Mouse (Mus musculus) ES-E14 (cell line): ENCODE measurements around the gene Mdga1. TPM values are rescaled to one million over a fixed set of nuclear protein-coding genes. Genes with fewer than 3 reads are reported as not detected.

Experiments
- DNase-seq: peaks from one replicate; pipeline ENCODE4 v3.0.0-alpha.2; 2013; ENCODE audit warnings: low read depth, low spot score
- H3K27ac ChIP-seq: 2 replicates; pipeline ENCODE4 v1.5.1; 2012; ENCODE audit warnings: low read depth, mild to moderate bottlenecking, low read length, moderate library complexity, mixed read lengths; ENCODE audit not compliant: poor library complexity, insufficient read depth, severe bottlenecking
- H3K36me3 ChIP-seq: 2 replicates; pipeline ENCODE4 v1.6.1; 2012; ENCODE audit warnings: mild to moderate bottlenecking, low read length, moderate library complexity, mixed read lengths; ENCODE audit not compliant: control insufficient read depth, poor library complexity, insufficient read depth, severe bottlenecking
- H3K4me1 ChIP-seq, 2 experiments: fragments of 150-350 bp in 1 of 2; sonication (generic) in 1 of 2; 2 replicates each; pipeline ENCODE4 v1.6.1; 2012; ENCODE audit warnings: low read length in 2 of 2, mild to moderate bottlenecking in 1 of 2, mixed read lengths in 1 of 2; ENCODE audit not compliant: control insufficient read depth in 2 of 2, insufficient read depth in 2 of 2, poor library complexity in 1 of 2
- H3K4me3 ChIP-seq, 2 experiments: fragments of 150-350 bp in 1 of 2; sonication (generic) in 1 of 2; 2 replicates each; pipeline ENCODE4 v1.5.1; 2012; ENCODE audit warnings: low read length in 2 of 2, low read depth in 1 of 2, mild to moderate bottlenecking in 1 of 2, mixed read lengths in 1 of 2; ENCODE audit not compliant: insufficient read depth in 1 of 2, poor library complexity in 1 of 2, severe bottlenecking in 1 of 2
- H3K9ac ChIP-seq: 2 replicates; pipeline ENCODE4 v1.6.1; 2012; ENCODE audit warnings: low read depth, mild to moderate bottlenecking, low read length, mixed read lengths; ENCODE audit not compliant: poor library complexity, insufficient read depth, severe bottlenecking
- H3K9me3 ChIP-seq: fragments of 150-350 bp; sonication (generic); 2 replicates; pipeline ENCODE4 v1.6.1; 2012; ENCODE audit warnings: low read depth, mild to moderate bottlenecking, low read length; ENCODE audit not compliant: control insufficient read depth, insufficient read depth
- CHD2 ChIP-seq: IDR thresholded peaks from 2 replicates; pipeline ENCODE4 v1.6.1; 2014; ENCODE audit warnings: mild to moderate bottlenecking, low read depth, low read length, inconsistent platforms
- HCFC1 ChIP-seq: IDR thresholded peaks from 2 replicates; pipeline ENCODE4 v1.6.1; 2012; ENCODE audit warnings: low read length, inconsistent platforms, borderline replicate concordance; ENCODE audit not compliant: insufficient read depth
- MAFK ChIP-seq: IDR thresholded peaks from 2 replicates; pipeline ENCODE4 v1.6.1; 2014; ENCODE audit warnings: mild to moderate bottlenecking, low read depth, low read length, inconsistent platforms; ENCODE audit not compliant: insufficient read depth
- ZC3H11A ChIP-seq: IDR thresholded peaks from 2 replicates; pipeline ENCODE4 v1.6.1; 2012; ENCODE audit warnings: low read depth, mild to moderate bottlenecking, inconsistent platforms, low read length, borderline replicate concordance
- ZNF384 ChIP-seq: IDR thresholded peaks from 2 replicates; pipeline ENCODE4 v1.6.1; 2012; ENCODE audit warnings: low read depth, low read length, inconsistent platforms
- in situ Hi-C, 2 experiments: fragments of 600-800 bp; cut with MboI; formaldehyde crosslinking; loops; one replicate each; pipeline ENCODE4 v1.15.1; 2025; ENCODE audit warnings: low sequenced_read_pairs in 2 of 2, inconsistent platforms in 1 of 2; ENCODE audit not compliant: unreplicated experiment in 2 of 2
- total RNA-seq: library from RNA; depleted of rRNA; stranded (reverse); fragments of 300-350 nt; gene quantifications from 2 replicates; pipeline ENCODE4 v1.2.3, GENCODE M21; 2012

The Mdga1 gene
- total RNA-seq, 1 experiment, result 7.1 TPM

GRCm38 (mm10) chr17:29834768-29835167, 135.1 kb downstream of the Mdga1 start:
- TF ChIP-seq CHD2 (no peak), HCFC1 (no peak), ZNF384 (no peak), ZC3H11A (no peak)
- H3K36me3 ChIP-seq, result no peaks in the 10 kb centered on the region
- DNase-seq, result no peak
- peaks cover 0 to 10% of the 10 kb centered on the region in 2 experiments; a peak in 2 of 4 replicates for H3K4me1 ChIP-seq
- H3K9me3 ChIP-seq, result no peaks in the 10 kb centered on the region
- no peak overlapping the region for H3K4me3 ChIP-seq
- no peak overlapping the region for H3K27ac ChIP-seq
- H3K9ac ChIP-seq, result no peak overlapping the region
- in situ Hi-C loops, result no loop called here

- Histone ChIP-seq H3K9ac (no peak overlapping the region), H3K4me1 (peaks cover 0 to 8% of the 10 kb centered on the region in 2 experiments; a peak in 2 of 4 replicates), H3K4me3 (no peak overlapping the region), H3K27ac (no peak overlapping the region), H3K9me3 (no peaks in the 10 kb centered on the region), H3K36me3 (no peaks in the 10 kb centered on the region)
- no peak for DNase-seq
- in situ Hi-C loops, result no loop called here
- TF ChIP-seq HCFC1 (no peak), ZNF384 (no peak), MAFK (no peak), ZC3H11A (no peak), CHD2 (no peak)
Observed at GRCm38 (mm10) chr17:29834333-29834732, 135.6 kb downstream of the Mdga1 start.

- in situ Hi-C loops, result no loop called here
- DNase-seq, result no peak
- H3K4me1 ChIP-seq, result no peaks in the 10 kb centered on the region
- H3K9me3 ChIP-seq, result no peaks in the 10 kb centered on the region
- H3K9ac ChIP-seq, result no peak overlapping the region
- TF ChIP-seq CHD2 (no peak), HCFC1 (no peak), MAFK (no peak), ZC3H11A (no peak), ZNF384 (no peak)
- no peaks in the 10 kb centered on the region for H3K36me3 ChIP-seq
- H3K4me3 ChIP-seq, result no peak overlapping the region
- no peak overlapping the region for H3K27ac ChIP-seq
Observed at GRCm38 (mm10) chr17:29831696-29832095, 138.2 kb downstream of the Mdga1 start.

- TF ChIP-seq ZNF384 (no peak), CHD2 (no peak)
- no peak for DNase-seq
- no peak overlapping the region for H3K4me3 ChIP-seq
- H3K9ac ChIP-seq, result no peak overlapping the region
- H3K27ac ChIP-seq, result no peak overlapping the region
- no peaks in the 10 kb centered on the region for H3K9me3 ChIP-seq
- in situ Hi-C loops, result no loop called here
- no peaks in the 10 kb centered on the region for H3K36me3 ChIP-seq
- H3K4me1 ChIP-seq, result no peaks in the 10 kb centered on the region
Observed at GRCm38 (mm10) chr17:29829136-29829535, 140.8 kb downstream of the Mdga1 start.

GRCm38 (mm10) chr17:29827602-29828001, 142.3 kb downstream of the Mdga1 start:
- no peak for TF ChIP-seq CHD2
- TF ChIP-seq ZNF384, result no peak
- no peak for TF ChIP-seq MAFK
- TF ChIP-seq ZC3H11A, result no peak
- no peak for TF ChIP-seq HCFC1
- H3K4me1 ChIP-seq, result no peaks in the 10 kb centered on the region
- H3K27ac ChIP-seq, result no peak overlapping the region
- in situ Hi-C loops, result no loop called here
- no peaks in the 10 kb centered on the region for H3K36me3 ChIP-seq
- H3K4me3 ChIP-seq, result no peak overlapping the region
- H3K9me3 ChIP-seq, result no peaks in the 10 kb centered on the region
- no peak for DNase-seq
- no peak overlapping the region for H3K9ac ChIP-seq
